In the genomic region with DNA sequence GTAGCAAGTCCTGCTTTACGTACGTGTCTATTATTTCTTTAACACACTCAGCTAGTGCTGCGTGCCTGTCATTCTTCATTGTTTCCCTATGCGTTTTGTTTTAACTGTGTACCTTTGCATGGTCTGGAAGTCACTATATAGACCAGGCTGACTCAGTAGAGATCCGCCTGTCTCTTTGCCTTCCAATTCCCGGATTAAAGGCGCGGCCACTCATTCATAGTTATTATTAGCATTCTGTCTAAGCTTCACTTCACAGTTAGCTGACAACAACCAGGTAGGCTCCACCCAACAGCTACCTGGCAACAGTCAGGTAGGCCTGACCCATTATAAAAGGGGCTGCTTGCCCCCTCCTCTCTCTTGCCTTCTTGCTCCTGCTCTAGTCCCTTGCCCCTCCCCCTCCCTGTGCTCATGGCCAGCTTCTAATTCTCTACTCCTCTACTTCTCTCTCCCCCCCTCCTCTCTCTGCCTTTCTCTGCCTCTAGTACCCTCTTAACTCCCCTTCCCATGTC, we compare ENCODE assay signal across 8 mouse cellular contexts. TPM values are rescaled to one million over a fixed set of nuclear protein-coding genes. Genes with fewer than 3 reads are reported as not detected.
DNase-seq lines count a peak whose midpoint lies in the region; ATAC-seq and TF ChIP-seq lines count a peak whose summit lies in the region.

No protein-coding gene starts in this region.

- no peaks in the 10 kb centered on the region for H3K4me1 ChIP-seq in lung, adult 2 months (ENCODE audit: control insufficient read depth, insufficient read depth, low read length)
- peaks cover 15% of the 10 kb centered on the region for H3K4me1 ChIP-seq in embryonic facial prominence, embryonic 12.5 days
- peaks cover 11% of the 10 kb centered on the region for H3K4me1 ChIP-seq in hindbrain, embryonic 11.5 days (replicated peaks; ENCODE audit: control insufficient read depth, insufficient read depth, low read length)
- peaks cover 35% of the 10 kb centered on the region for H3K4me1 ChIP-seq in midbrain, embryonic 10.5 days

- no peak for TF ChIP-seq CTCF in lung, adult 2 months (IDR thresholded peaks at IDR 0.05; ENCODE audit: insufficient read depth, low read length)

- H3K36me3 ChIP-seq in embryonic facial prominence, embryonic 12.5 days: peaks cover 33% of the 10 kb centered on the region
- peaks cover 6% of the 10 kb centered on the region; the same call in 1 of the 2 replicates for H3K36me3 ChIP-seq in hindbrain, embryonic 11.5 days (ENCODE audit: control insufficient read depth, insufficient read depth, low read length)
- peaks cover 35% of the 10 kb centered on the region for H3K36me3 ChIP-seq in midbrain, embryonic 10.5 days

- ATAC-seq in embryonic facial prominence, embryonic 12.5 days (ENCODE audit: insufficient number of reproducible peaks, insufficient read depth, low FRiP score, low TSS enrichment): no peak; the same call in 1 of the 2 replicates
- peak; percentile 70 for ATAC-seq in hindbrain, embryonic 11.5 days (ENCODE audit: low FRiP score)

- H3K4me3 ChIP-seq in lung, adult 2 months (replicated peaks; ENCODE audit: extremely low read depth, low read depth, low read length): peak overlapping the region; percentile 70
- peak overlapping the region; percentile 86 for H3K4me3 ChIP-seq in embryonic facial prominence, embryonic 12.5 days
- peak overlapping the region; percentile 57 for H3K4me3 ChIP-seq in hindbrain, embryonic 11.5 days (ENCODE audit: low read depth, low read length)
- peak overlapping the region; percentile 72 for H3K4me3 ChIP-seq in midbrain, embryonic 10.5 days

- H3K4me2 ChIP-seq in embryonic facial prominence, embryonic 12.5 days (replicated peaks): peak overlapping the region; percentile 90
- H3K4me2 ChIP-seq in hindbrain, embryonic 11.5 days (replicated peaks; ENCODE audit: low read depth, low read length): peak overlapping the region; percentile 94

- H3K9ac ChIP-seq in embryonic facial prominence, embryonic 12.5 days: peak overlapping the region; percentile 89
- peak overlapping the region; percentile 90 for H3K9ac ChIP-seq in hindbrain, embryonic 11.5 days (ENCODE audit: low read depth, low read length)

- peak overlapping the region; percentile 97 for H3K27ac ChIP-seq in embryonic facial prominence, embryonic 12.5 days
- peak overlapping the region; percentile 95 for H3K27ac ChIP-seq in hindbrain, embryonic 11.5 days (ENCODE audit: low read depth, low read length)
- H3K27ac ChIP-seq in midbrain, embryonic 10.5 days (replicated peaks): peak overlapping the region; percentile 95

- no peak for DNase-seq in lung, adult 2 months
- no peak for DNase-seq in lung, postnatal 25 days (ENCODE audit: low spot score)
- DNase-seq in hindbrain, embryonic 11.5 days (ENCODE audit: low spot score): no peak
- no peak for DNase-seq in midbrain, embryonic 10.5 days (ENCODE audit: low spot score)
- DNase-seq in gastrocnemius, adult 8-10 months (ENCODE audit: low spot score in 2 of 2): no peak
- DNase-seq in adrenal gland, postnatal 4 days (ENCODE audit: low spot score in 2 of 2): no peak
- DNase-seq in kidney, adult 8-10 months: no peak

- H3K9me3 ChIP-seq in embryonic facial prominence, embryonic 12.5 days: no peaks in the 10 kb centered on the region
- H3K9me3 ChIP-seq in hindbrain, embryonic 11.5 days (ENCODE audit: control insufficient read depth, low read length): no peaks in the 10 kb centered on the region
- no peaks in the 10 kb centered on the region for H3K9me3 ChIP-seq in midbrain, embryonic 10.5 days (replicated peaks)

- under 1% methylated on average over 8 of the region's 8 CpGs for WGBS in lung, adult 2 months
- WGBS in embryonic facial prominence, embryonic 12.5 days: under 1% methylated on average over 8 of the region's 8 CpGs
- 2% methylated on average over 8 of the region's 8 CpGs for WGBS in hindbrain, embryonic 11.5 days
- 1% methylated on average over 8 of the region's 8 CpGs for WGBS in midbrain, embryonic 10.5 days

- no peak for TF ChIP-seq POLR2A in lung, adult 2 months (IDR thresholded peaks at IDR 0.05; ENCODE audit: borderline replicate concordance, extremely low read depth, low read depth, low read length)

- H3K27me3 ChIP-seq in embryonic facial prominence, embryonic 12.5 days: no peaks in the 10 kb centered on the region
- no peaks in the 10 kb centered on the region for H3K27me3 ChIP-seq in hindbrain, embryonic 11.5 days (ENCODE audit: control insufficient read depth, insufficient read depth, low read length)
- no peaks in the 10 kb centered on the region for H3K27me3 ChIP-seq in midbrain, embryonic 10.5 days (ENCODE audit: low read depth, poor library complexity, severe bottlenecking)

RNA-seq across cellular contexts. Expression of a gene that starts 0.3 kb away (rescaled TPM):
- 25.3 and 36.7 TPM in 2 replicates for polyA plus RNA-seq in lung, adult 2 months (2012; rRNA removed)
- 55.6 and 58.8 TPM in 2 replicates for polyA plus RNA-seq in embryonic facial prominence, embryonic 12.5 days (2016; fragmentation: Nextera tagmentation; extraction: Ambion mirVana)
- 62.6 and 62.9 TPM in 2 replicates for polyA plus RNA-seq in hindbrain, embryonic 11.5 days (2014; fragmentation: Nextera tagmentation; extraction: Ambion mirVana)
- polyA plus RNA-seq in midbrain, embryonic 10.5 days (2016; fragmentation: Nextera tagmentation; extraction: Ambion mirVana): 61.8 and 70.0 TPM in 2 replicates
- 10 to 100 TPM in 3 of 4 experiments, 1 to 10 TPM in 1; 8.8 to 11.4 (median 11.3) TPM for total RNA-seq in gastrocnemius, adult 8-10 months (2022)
- 10 to 100 TPM; 18.6 TPM for total RNA-seq in adrenal gland, postnatal 4 days (2021)

RNA-seq across cellular contexts. Expression of a gene that starts 9.4 kb away (rescaled TPM):
- 43.8 and 45.2 TPM in 2 replicates for polyA plus RNA-seq in lung, adult 2 months (2012; rRNA removed)
- 33.6 and 35.8 TPM in 2 replicates for polyA plus RNA-seq in embryonic facial prominence, embryonic 12.5 days (2016; fragmentation: Nextera tagmentation; extraction: Ambion mirVana)
- polyA plus RNA-seq in hindbrain, embryonic 11.5 days (2014; fragmentation: Nextera tagmentation; extraction: Ambion mirVana): 26.9 and 32.4 TPM in 2 replicates
- polyA plus RNA-seq in midbrain, embryonic 10.5 days (2016; fragmentation: Nextera tagmentation; extraction: Ambion mirVana): 24.0 and 28.9 TPM in 2 replicates
- total RNA-seq in gastrocnemius, adult 8-10 months (2022): 10 to 100 TPM in 2 of 4 experiments, 1 to 10 TPM in 2; 8.0 to 10.9 (median 9.7) TPM
- total RNA-seq in adrenal gland, postnatal 4 days (2021): 10 to 100 TPM; 27.1 to 27.7 TPM

RNA-seq across cellular contexts. Expression of a gene that starts 13.1 kb away (rescaled TPM):
- polyA plus RNA-seq in lung, adult 2 months (2012; rRNA removed): 0.20 and 0.30 TPM in 2 replicates
- 0.55 and 0.64 TPM in 2 replicates for polyA plus RNA-seq in embryonic facial prominence, embryonic 12.5 days (2016; fragmentation: Nextera tagmentation; extraction: Ambion mirVana)
- polyA plus RNA-seq in hindbrain, embryonic 11.5 days (2014; fragmentation: Nextera tagmentation; extraction: Ambion mirVana): 0.38 and 0.59 TPM in 2 replicates
- 0.72 and 0.99 TPM in 2 replicates for polyA plus RNA-seq in midbrain, embryonic 10.5 days (2016; fragmentation: Nextera tagmentation; extraction: Ambion mirVana)
- total RNA-seq in gastrocnemius, adult 8-10 months (2022): not detected
- total RNA-seq in adrenal gland, postnatal 4 days (2021): 1 to 10 TPM in 1 of 2 experiments, under 1 TPM in 1; 0.73 to 1.1 TPM

RNA-seq across cellular contexts. Expression of a gene that starts 22.1 kb away (rescaled TPM):
- polyA plus RNA-seq in lung, adult 2 months (2012; rRNA removed): 14.6 and 15.8 TPM in 2 replicates
- polyA plus RNA-seq in embryonic facial prominence, embryonic 12.5 days (2016; fragmentation: Nextera tagmentation; extraction: Ambion mirVana): not detected in 2 replicates
- polyA plus RNA-seq in hindbrain, embryonic 11.5 days (2014; fragmentation: Nextera tagmentation; extraction: Ambion mirVana): 0.32 TPM in 1 of 2 replicates, not detected in the other
- not detected in 2 replicates for polyA plus RNA-seq in midbrain, embryonic 10.5 days (2016; fragmentation: Nextera tagmentation; extraction: Ambion mirVana)
- total RNA-seq in gastrocnemius, adult 8-10 months (2022): under 1 TPM; 0.24 to 0.44 (median 0.41) TPM
- 1 to 10 TPM in 1 of 2 experiments, under 1 TPM in 1; 0.81 to 2.0 TPM for total RNA-seq in adrenal gland, postnatal 4 days (2021)

RNA-seq across cellular contexts. Expression of a gene that starts 22.6 kb away (rescaled TPM):
- 128 TPM in 2 replicates for polyA plus RNA-seq in lung, adult 2 months (2012; rRNA removed)
- polyA plus RNA-seq in embryonic facial prominence, embryonic 12.5 days (2016; fragmentation: Nextera tagmentation; extraction: Ambion mirVana): 100 and 102 TPM in 2 replicates
- polyA plus RNA-seq in hindbrain, embryonic 11.5 days (2014; fragmentation: Nextera tagmentation; extraction: Ambion mirVana): 80.0 and 82.4 TPM in 2 replicates
- polyA plus RNA-seq in midbrain, embryonic 10.5 days (2016; fragmentation: Nextera tagmentation; extraction: Ambion mirVana): 118 and 124 TPM in 2 replicates
- 10 to 100 TPM; 68.5 to 81.8 (median 69.9) TPM for total RNA-seq in gastrocnemius, adult 8-10 months (2022)
- total RNA-seq in adrenal gland, postnatal 4 days (2021): 10 to 100 TPM; 64.2 to 65.1 TPM
